8 mouse cellular contexts compared by ENCODE assay signal in the genomic region with DNA sequence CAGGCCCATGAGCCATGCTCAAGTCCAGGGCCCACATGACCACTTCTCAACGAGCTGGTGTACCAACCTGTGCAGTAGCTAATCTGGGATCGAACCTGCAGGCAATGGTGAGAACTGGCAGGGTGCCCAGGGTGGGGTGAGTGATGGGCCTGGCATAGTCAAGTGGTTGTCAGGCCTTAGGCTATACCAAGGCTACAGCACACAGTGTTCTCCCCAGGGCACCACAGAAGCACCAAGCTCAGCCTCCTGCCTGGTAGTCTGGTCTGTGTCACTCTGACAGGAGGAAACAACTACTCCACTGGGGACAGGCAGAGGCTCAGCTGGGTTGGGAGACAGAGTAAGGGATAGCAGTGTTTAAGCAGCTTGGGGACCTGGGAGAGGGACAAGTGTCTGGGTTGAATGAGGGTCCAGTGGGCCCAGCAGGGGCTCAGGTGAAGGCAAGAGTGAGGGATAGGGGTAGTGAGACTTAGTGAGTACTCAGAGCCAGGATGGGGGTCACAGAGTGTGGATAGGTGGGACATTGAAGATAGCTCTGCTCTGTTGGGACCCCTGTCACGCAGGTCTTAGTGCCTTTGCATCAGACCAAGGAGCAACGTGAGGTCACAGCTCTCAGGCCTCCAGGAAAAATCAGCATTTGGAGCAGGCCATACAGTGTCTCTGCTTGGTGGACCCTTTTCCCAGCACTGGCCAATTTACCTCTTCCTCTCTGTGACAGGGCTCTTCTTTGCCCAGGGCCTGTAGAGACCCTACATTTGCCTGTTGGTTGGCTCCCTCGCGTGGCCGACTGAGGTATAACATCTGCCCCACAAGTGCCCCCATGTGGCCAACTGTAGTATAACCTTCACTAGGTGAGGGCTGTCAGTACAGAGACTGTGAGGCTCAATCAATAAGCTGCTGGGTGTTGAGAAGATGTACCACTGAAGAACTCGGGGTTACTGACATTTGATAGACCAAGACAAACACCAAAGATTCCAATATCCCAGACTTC. TPM values are rescaled to one million over a fixed set of nuclear protein-coding genes. Genes with fewer than 3 reads are reported as not detected.
DNase-seq lines count a peak whose midpoint lies in the region; ATAC-seq and TF ChIP-seq lines count a peak whose summit lies in the region.

No protein-coding gene starts in this region.

- H3K27me3 ChIP-seq in heart, embryonic 13.5 days (replicated peaks), result peaks cover 92% of the 10 kb centered on the region
- H3K27me3 ChIP-seq in kidney, postnatal 0 days (ENCODE audit: insufficient read depth, low read length), result no peaks in the 10 kb centered on the region
- H3K27me3 ChIP-seq in liver, embryonic 12.5 days (replicated peaks), result peaks cover 40% of the 10 kb centered on the region; the same call in 1 of the 2 replicates
- no peaks in the 10 kb centered on the region for H3K27me3 ChIP-seq in neural tube, embryonic 11.5 days (ENCODE audit: control insufficient read depth, insufficient read depth, low read length)
- no peaks in the 10 kb centered on the region for H3K27me3 ChIP-seq in stomach, embryonic 16.5 days (ENCODE audit: control insufficient read depth, insufficient read depth, low read length)

- no peaks in the 10 kb centered on the region for H3K9me3 ChIP-seq in heart, embryonic 13.5 days
- no peaks in the 10 kb centered on the region for H3K9me3 ChIP-seq in kidney, postnatal 0 days (replicated peaks; ENCODE audit: low read length)
- no peaks in the 10 kb centered on the region for H3K9me3 ChIP-seq in liver, embryonic 12.5 days (replicated peaks)
- H3K9me3 ChIP-seq in neural tube, embryonic 11.5 days (ENCODE audit: control insufficient read depth, low read length), result no peaks in the 10 kb centered on the region
- H3K9me3 ChIP-seq in stomach, embryonic 16.5 days (replicated peaks; ENCODE audit: control insufficient read depth, low read length), result no peaks in the 10 kb centered on the region

- no peak overlapping the region for H3K4me2 ChIP-seq in heart, embryonic 13.5 days
- H3K4me2 ChIP-seq in kidney, postnatal 0 days (ENCODE audit: low read length), result no peak overlapping the region
- H3K4me2 ChIP-seq in liver, embryonic 12.5 days, result no peak overlapping the region
- no peak overlapping the region for H3K4me2 ChIP-seq in neural tube, embryonic 11.5 days (ENCODE audit: low read depth)
- no peak overlapping the region for H3K4me2 ChIP-seq in stomach, embryonic 16.5 days (ENCODE audit: low read depth, low read length)

- peaks cover 12% of the 10 kb centered on the region for H3K4me1 ChIP-seq in heart, embryonic 13.5 days
- no peaks in the 10 kb centered on the region for H3K4me1 ChIP-seq in kidney, postnatal 0 days (replicated peaks; ENCODE audit: insufficient read depth, low read length)
- H3K4me1 ChIP-seq in liver, embryonic 12.5 days, result no peaks in the 10 kb centered on the region
- no peaks in the 10 kb centered on the region for H3K4me1 ChIP-seq in neural tube, embryonic 11.5 days (ENCODE audit: control insufficient read depth, insufficient read depth, low read length)
- H3K4me1 ChIP-seq in stomach, embryonic 16.5 days (ENCODE audit: control insufficient read depth, insufficient read depth, low read length), result peaks cover 6% of the 10 kb centered on the region; the same call in 1 of the 2 replicates

- no peak overlapping the region for H3K27ac ChIP-seq in heart, embryonic 13.5 days (replicated peaks)
- no peak overlapping the region for H3K27ac ChIP-seq in kidney, postnatal 0 days
- H3K27ac ChIP-seq in liver, embryonic 12.5 days, result no peak overlapping the region
- no peak overlapping the region for H3K27ac ChIP-seq in neural tube, embryonic 11.5 days (ENCODE audit: low read depth, low read length)
- no peak overlapping the region for H3K27ac ChIP-seq in stomach, embryonic 16.5 days (ENCODE audit: low read length)

- DNase-seq in CD4-positive helper T cell, adult 2 months (ENCODE audit: low read depth, low spot score), result peak; percentile 69
- peak; percentile 84 for DNase-seq in brain, embryonic 14.5 days (ENCODE audit: low read depth)
- peak; percentile 75 for DNase-seq in kidney, postnatal 0 days (ENCODE audit: low spot score)
- peak; percentile 87 for DNase-seq in neural tube, embryonic 11.5 days (ENCODE audit: low spot score)

- no peak for TF ChIP-seq POLR2A in brain, embryonic 14.5 days (IDR thresholded peaks at IDR 0.05; ENCODE audit: borderline replicate concordance, extremely low read depth, insufficient read depth, insufficient read length, poor library complexity, severe bottlenecking)

- no peak overlapping the region for H3K4me3 ChIP-seq in heart, embryonic 13.5 days
- H3K4me3 ChIP-seq in kidney, postnatal 0 days (replicated peaks; ENCODE audit: low read depth, low read length), result no peak overlapping the region
- no peak overlapping the region for H3K4me3 ChIP-seq in liver, embryonic 12.5 days
- H3K4me3 ChIP-seq in neural tube, embryonic 11.5 days (ENCODE audit: low read depth, low read length), result no peak overlapping the region
- H3K4me3 ChIP-seq in stomach, embryonic 16.5 days (replicated peaks; ENCODE audit: low read length), result no peak overlapping the region

- WGBS in heart, embryonic 13.5 days, result 21% methylated on average over 8 of the region's 8 CpGs
- 35% methylated on average over 8 of the region's 8 CpGs for WGBS in kidney, postnatal 0 days
- WGBS in liver, embryonic 12.5 days (ENCODE audit: insufficient replicate concordance), result 26% methylated on average over 8 of the region's 8 CpGs
- WGBS in neural tube, embryonic 11.5 days, result 33% methylated on average over 8 of the region's 8 CpGs
- 37% methylated on average over 8 of the region's 8 CpGs for WGBS in stomach, embryonic 16.5 days

- peak; percentile 81 for ATAC-seq in erythroid progenitor cell, adult 5-6 weeks (replicated peaks; ENCODE audit: low FRiP score, poor library complexity, severe bottlenecking)
- ATAC-seq in heart, embryonic 13.5 days (ENCODE audit: extremely low read depth, insufficient number of reproducible peaks, low FRiP score, low TSS enrichment), result peak; percentile 51; the same call in 1 of the 2 replicates
- peak; percentile 60; the same call in 1 of the 2 replicates for ATAC-seq in kidney, postnatal 0 days (replicated peaks; ENCODE audit: low FRiP score, low read depth)
- ATAC-seq in liver, embryonic 12.5 days, result peak; percentile 63
- ATAC-seq in neural tube, embryonic 11.5 days (ENCODE audit: insufficient read depth, low FRiP score, low TSS enrichment), result peak; percentile 61
- peak; percentile 54; the same call in 1 of the 2 replicates for ATAC-seq in stomach, embryonic 16.5 days (ENCODE audit: insufficient read depth, low FRiP score)

- peak; percentile 100 for TF ChIP-seq CTCF in brain, embryonic 14.5 days (IDR thresholded peaks at IDR 0.05; ENCODE audit: borderline replicate concordance, extremely low read depth, insufficient read depth, insufficient read length)
- peak; percentile 100 for TF ChIP-seq CTCF in kidney, postnatal 0 days (IDR thresholded peaks at IDR 0.05; ENCODE audit: low read depth)

- no peak overlapping the region for H3K9ac ChIP-seq in heart, embryonic 13.5 days
- no peak overlapping the region for H3K9ac ChIP-seq in kidney, postnatal 0 days (ENCODE audit: low read depth, low read length)
- H3K9ac ChIP-seq in liver, embryonic 12.5 days, result no peak overlapping the region
- H3K9ac ChIP-seq in neural tube, embryonic 11.5 days (ENCODE audit: low read length), result no peak overlapping the region
- H3K9ac ChIP-seq in stomach, embryonic 16.5 days (ENCODE audit: low read length), result no peak overlapping the region

- H3K36me3 ChIP-seq in heart, embryonic 13.5 days, result no peaks in the 10 kb centered on the region
- no peaks in the 10 kb centered on the region for H3K36me3 ChIP-seq in kidney, postnatal 0 days (ENCODE audit: insufficient read depth, low read length)
- no peaks in the 10 kb centered on the region for H3K36me3 ChIP-seq in liver, embryonic 12.5 days
- no peaks in the 10 kb centered on the region for H3K36me3 ChIP-seq in neural tube, embryonic 11.5 days (ENCODE audit: control insufficient read depth, insufficient read depth, low read length)
- no peaks in the 10 kb centered on the region for H3K36me3 ChIP-seq in stomach, embryonic 16.5 days (ENCODE audit: control insufficient read depth, insufficient read depth, low read length)

RNA-seq across cellular contexts. Expression of a gene that starts 12.0 kb away (rescaled TPM):
- 14.8 and 17.9 TPM in 2 replicates for polyA plus RNA-seq in brain, embryonic 14.5 days (2012; rRNA removed)
- total RNA-seq in erythroid progenitor cell, adult 5-6 weeks (2015; ENCODE audit: low replicate concordance), result not detected in 2 replicates
- total RNA-seq in erythroid progenitor cell, adult 5-6 weeks (2017; ENCODE audit: low replicate concordance), result not detected in 2 replicates
- polyA plus RNA-seq in heart, embryonic 13.5 days (2015; fragmentation: Nextera tagmentation; extraction: Ambion mirVana), result 0.36 and 0.76 TPM in 2 replicates
- polyA plus RNA-seq in kidney, postnatal 0 days (2015; fragmentation: Nextera tagmentation; extraction: Ambion mirVana), result 0.20 and 0.57 TPM in 2 replicates
- polyA plus RNA-seq in liver, embryonic 12.5 days (2016; fragmentation: Nextera tagmentation; extraction: Ambion mirVana), result 0.35 TPM in 1 of 2 replicates, not detected in the other
- polyA plus RNA-seq in neural tube, embryonic 11.5 days (2014; fragmentation: Nextera tagmentation; extraction: Ambion mirVana), result 9.3 and 11.4 TPM in 2 replicates
- 3.0 and 4.0 TPM in 2 replicates for polyA plus RNA-seq in stomach, embryonic 16.5 days (2015; fragmentation: Nextera tagmentation; extraction: Ambion mirVana)

RNA-seq across cellular contexts. Expression of a gene that starts 50.1 kb away (rescaled TPM):
- 0.72 and 0.98 TPM in 2 replicates for polyA plus RNA-seq in brain, embryonic 14.5 days (2012; rRNA removed)
- 1.4 TPM in 1 of 2 replicates, not detected in the other for total RNA-seq in erythroid progenitor cell, adult 5-6 weeks (2015; ENCODE audit: low replicate concordance)
- not detected in 2 replicates for total RNA-seq in erythroid progenitor cell, adult 5-6 weeks (2017; ENCODE audit: low replicate concordance)
- 0.33 and 0.52 TPM in 2 replicates for polyA plus RNA-seq in heart, embryonic 13.5 days (2015; fragmentation: Nextera tagmentation; extraction: Ambion mirVana)
- polyA plus RNA-seq in kidney, postnatal 0 days (2015; fragmentation: Nextera tagmentation; extraction: Ambion mirVana), result 0.60 and 1.2 TPM in 2 replicates
- polyA plus RNA-seq in liver, embryonic 12.5 days (2016; fragmentation: Nextera tagmentation; extraction: Ambion mirVana), result 1.3 TPM in 2 replicates
- polyA plus RNA-seq in neural tube, embryonic 11.5 days (2014; fragmentation: Nextera tagmentation; extraction: Ambion mirVana), result 0.31 and 0.66 TPM in 2 replicates
- 6.2 and 6.7 TPM in 2 replicates for polyA plus RNA-seq in stomach, embryonic 16.5 days (2015; fragmentation: Nextera tagmentation; extraction: Ambion mirVana)
